Mouse (Mus musculus) Patski (cell line): ENCODE measurements at regions not wholly inside any gene's neighbourhood (a gene's known extent, or its start where the extent isn't known, plus 50 kb on each side); places are given as distances from the start of the nearest gene placed in this dataset.

Experiments
- ATAC-seq: fragments of 100-300 bp; one replicate; pipeline ENCODE4 v1.8.0; 2021
- CTCF ChIA-PET: fragments of 350-600 bp; sonication (Branson Sonifier 250); formaldehyde crosslinking; loops from one replicate; lab custom pipeline; 2022; ENCODE audit warnings: inconsistent platforms; lab: Charles Lee
- POLR2A ChIA-PET: fragments of 350-600 bp; sonication (Branson Sonifier 250); formaldehyde crosslinking; loops from one replicate; lab custom pipeline; 2022; ENCODE audit warnings: antibody characterized with exemption, inconsistent platforms; lab: Charles Lee
- DNase-seq: peaks from one replicate; pipeline ENCODE4 v3.0.0-alpha.2; 2011; ENCODE audit warnings: low read depth, low spot score
- H3K27me3 ChIP-seq: fragments of 371-371 bp; one replicate; pipeline ENCODE4 v1.5.1; 2021
- CTCF ChIP-seq: fragments of 100-300 bp; IDR thresholded peaks from one replicate; pipeline ENCODE4 v1.5.1; 2021
- in situ Hi-C: fragments of 300-500 bp; cut with MboI; formaldehyde crosslinking; loops from 3 replicates; pipeline ENCODE4 v1.11.1; 2018; ENCODE audit warnings: low pct_unique_long_range_greater_than_20kb, mixed read lengths

DNA sequence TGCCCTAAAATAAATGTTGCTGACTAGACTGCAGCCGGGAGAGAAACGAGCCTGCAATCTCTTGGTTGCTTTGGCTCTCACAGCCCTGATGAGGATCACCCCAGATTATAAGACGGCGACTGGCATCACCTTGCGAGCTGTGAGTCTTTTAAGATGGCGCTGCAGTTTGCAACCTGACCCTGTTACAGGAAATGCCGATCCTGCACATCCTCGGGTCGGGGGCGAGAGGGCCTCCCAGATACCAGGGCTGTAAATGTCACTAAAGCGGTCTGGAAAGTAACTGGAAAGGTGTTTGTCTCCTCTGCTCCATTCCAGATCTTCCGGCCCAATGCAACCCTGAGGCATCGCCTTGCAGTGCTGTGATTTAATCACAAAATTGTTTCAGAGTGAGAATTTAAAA, 53.4 kb downstream of the Cartpt start:
- POLR2A ChIA-PET: no interaction called here
- ATAC-seq: no peak
- no peak for DNase-seq
- no peaks in the 10 kb centered on the region for H3K27me3 ChIP-seq
- CTCF ChIA-PET: interaction anchor here (1.4 kb wide), 1 partner anchor 495 kb away, joined by 3 read pairs; no protein-coding TSS in a partner anchor
- in situ Hi-C loops: loop anchor here (25.0 kb wide), 1 partner anchor 685 kb away; no protein-coding TSS in a partner anchor
- no peak for TF ChIP-seq CTCF

DNA sequence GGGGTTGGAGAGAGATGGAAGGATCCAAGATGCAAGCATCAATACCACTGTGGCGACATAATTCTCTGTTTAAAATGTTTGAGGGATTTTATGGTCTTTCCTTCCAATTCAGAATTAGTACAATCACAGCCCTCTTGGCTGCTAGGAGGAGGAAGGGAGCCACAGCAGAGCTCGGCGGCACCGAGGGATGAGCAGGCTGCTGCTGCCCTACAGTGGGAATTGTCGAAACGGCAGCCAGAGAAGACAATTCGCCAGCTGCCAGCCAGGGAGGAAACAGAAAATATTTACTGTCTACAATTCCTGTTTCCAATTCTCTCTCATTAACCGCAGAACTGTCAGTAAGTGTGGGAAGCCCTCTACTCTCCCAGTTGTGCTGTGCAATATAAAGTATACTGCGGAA, 58.3 kb downstream of the Cartpt start:
- in situ Hi-C loops: loop anchor here (5.0 to 25.0 kb wide), 2 partner anchors 465 to 680 kb away; no protein-coding TSS in a partner anchor
- peak; percentile 69 for TF ChIP-seq CTCF
- ChIA-PET POLR2A (no interaction called here), CTCF (interaction anchor here (2.3 to 5.9 kb wide), 2 partner anchors 465 to 489 kb away, joined by 4 to 43 read pairs; no protein-coding TSS in a partner anchor)
- DNase-seq (no peak), ATAC-seq (no peak)
- H3K27me3 ChIP-seq: no peaks in the 10 kb centered on the region

DNA sequence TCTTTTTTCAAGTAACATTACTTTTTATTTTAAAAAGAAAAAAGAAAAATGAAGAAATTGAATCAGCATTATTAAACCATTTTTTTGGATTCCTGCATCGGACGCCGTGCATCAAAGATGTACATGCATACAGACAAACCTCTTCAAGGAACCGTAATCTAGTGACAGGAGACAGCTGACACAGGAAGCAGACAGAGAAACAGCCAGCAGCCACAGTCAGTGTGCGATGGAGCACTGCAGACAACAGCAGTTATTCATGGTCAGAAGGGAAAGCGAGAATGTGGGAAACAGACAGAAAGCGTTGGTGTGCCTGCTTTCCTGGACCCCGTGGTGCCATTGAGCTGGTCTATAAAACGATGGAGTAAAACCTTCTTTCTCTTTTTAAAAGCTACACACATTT, 61.4 kb downstream of the Cartpt start:
- TF ChIP-seq CTCF: no peak
- ChIA-PET POLR2A (no interaction called here), CTCF (interaction anchor here (0.8 to 5.9 kb wide), 3 partner anchors 464 to 486 kb away, joined by 3 to 43 read pairs (median 20); no protein-coding TSS in a partner anchor)
- no peak for ATAC-seq
- in situ Hi-C loops: loop anchor here (25.0 kb wide), 1 partner anchor 677 kb away; no protein-coding TSS in a partner anchor
- DNase-seq: no peak
- H3K27me3 ChIP-seq: no peaks in the 10 kb centered on the region

DNA sequence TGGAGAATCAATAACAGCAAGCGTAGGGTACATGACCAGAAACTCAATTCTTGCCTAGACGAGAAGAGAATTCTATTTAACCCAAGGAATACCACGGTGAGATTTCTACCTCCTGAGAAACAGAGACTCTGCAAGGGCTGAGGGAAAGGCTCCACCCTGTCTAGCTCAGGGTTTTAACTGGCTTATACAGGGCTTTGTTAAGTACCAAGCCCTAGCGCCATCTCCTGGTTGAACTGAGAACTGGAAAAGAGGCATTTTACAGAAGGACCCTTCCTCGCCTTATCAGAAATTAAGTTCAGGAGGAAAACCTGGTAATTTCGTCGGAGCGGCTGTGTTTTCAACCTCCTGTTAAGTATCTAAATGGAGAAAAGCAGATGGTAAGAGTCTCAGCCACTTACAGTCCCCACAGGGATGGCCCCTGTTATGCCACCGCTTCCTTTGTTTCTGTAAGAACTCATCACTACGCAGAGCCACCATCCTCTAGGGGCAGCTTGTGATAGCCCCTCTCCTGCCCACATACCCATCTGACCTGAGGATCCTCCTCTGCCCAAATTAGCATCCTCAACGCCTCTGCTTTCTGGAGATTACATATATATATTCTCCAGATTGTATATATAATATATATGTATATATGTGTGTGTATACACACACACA, 63.0 kb downstream of the Cartpt start:
- DNase-seq (no peak), ATAC-seq (no peak)
- H3K27me3 ChIP-seq: no peaks in the 10 kb centered on the region
- ChIA-PET POLR2A (no interaction called here), CTCF (interaction anchor here (0.6 to 5.9 kb wide), 9 partner anchors 12 to 492 kb away, joined by 3 to 43 read pairs (median 4); no protein-coding TSS in a partner anchor)
- in situ Hi-C loops: loop anchor here (25.0 kb wide), 1 partner anchor 676 kb away; no protein-coding TSS in a partner anchor
- TF ChIP-seq CTCF: peak; percentile 85

DNA sequence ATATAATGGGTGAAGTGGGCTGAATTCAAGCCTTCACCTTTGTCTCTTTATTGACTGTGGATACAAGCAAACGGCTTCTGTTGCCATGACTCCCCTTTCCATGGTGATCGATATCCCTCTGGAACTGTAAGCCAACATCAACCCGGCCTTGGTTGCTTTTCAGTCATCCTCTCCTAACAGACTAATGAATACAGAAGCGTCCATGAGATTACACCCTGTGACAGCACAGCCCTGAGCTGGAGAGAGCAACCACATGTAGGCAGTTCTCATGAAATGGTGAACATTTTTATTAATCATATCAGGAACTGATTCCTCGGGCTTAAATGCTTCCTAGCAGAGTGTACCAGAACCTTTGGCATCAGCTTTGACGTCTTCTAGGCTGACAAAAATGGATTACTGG, 63.7 kb downstream of the Cartpt start:
- TF ChIP-seq CTCF: no peak
- ChIA-PET POLR2A (no interaction called here), CTCF (interaction anchor here (0.6 to 5.9 kb wide), 8 partner anchors 11 to 484 kb away, joined by 3 to 43 read pairs (median 4); no protein-coding TSS in a partner anchor)
- H3K27me3 ChIP-seq: no peaks in the 10 kb centered on the region
- DNase-seq (no peak), ATAC-seq (no peak)
- in situ Hi-C loops: loop anchor here (25.0 kb wide), 1 partner anchor 675 kb away; no protein-coding TSS in a partner anchor

DNA sequence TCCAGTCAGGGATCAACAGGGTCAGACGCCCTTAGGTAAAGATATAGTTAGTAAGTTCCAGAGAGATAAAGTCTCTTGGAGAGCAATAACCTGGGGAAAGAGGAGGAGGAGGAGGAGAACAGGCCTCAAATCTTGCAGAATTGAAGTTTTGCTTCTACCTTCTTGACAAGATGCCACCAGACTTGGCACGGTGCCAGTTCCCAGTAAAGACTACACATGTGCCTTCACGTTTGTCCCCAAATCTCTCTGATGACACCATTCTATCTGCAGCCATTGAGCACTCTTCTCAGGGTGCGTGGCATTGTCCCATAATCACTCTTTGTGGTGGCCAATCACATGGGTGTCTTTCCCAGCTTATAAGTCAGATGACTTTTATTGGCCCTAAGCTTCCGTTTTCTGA, 64.3 kb downstream of the Cartpt start:
- ChIA-PET CTCF (interaction anchor here (1.4 kb wide), 2 partner anchors 459 to 483 kb away, joined by 4 read pairs; no protein-coding TSS in a partner anchor), POLR2A (no interaction called here)
- DNase-seq (no peak), ATAC-seq (no peak)
- in situ Hi-C loops: loop anchor here (25.0 kb wide), 1 partner anchor 674 kb away; no protein-coding TSS in a partner anchor
- no peaks in the 10 kb centered on the region for H3K27me3 ChIP-seq
- TF ChIP-seq CTCF: no peak

DNA sequence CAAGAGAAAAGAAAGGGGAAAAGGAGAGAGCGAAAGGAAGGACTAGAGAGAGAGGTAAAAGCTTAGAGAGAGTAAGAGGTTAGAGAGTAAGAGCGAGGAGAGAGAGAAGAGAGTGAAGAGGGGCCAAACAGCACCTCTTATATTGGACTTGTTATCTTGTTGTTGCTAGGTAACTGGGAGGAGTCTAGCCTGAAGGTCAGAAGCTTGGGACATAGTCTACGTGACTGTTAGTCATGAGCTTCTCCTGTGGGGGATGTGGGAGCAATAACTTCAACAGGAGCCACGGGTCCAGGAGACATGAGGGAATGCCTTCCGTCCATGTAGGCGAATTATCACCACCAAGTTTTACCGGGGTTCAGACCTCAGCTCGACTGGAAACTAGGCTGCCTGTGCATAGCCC, 65.4 kb downstream of the Cartpt start:
- in situ Hi-C loops: loop anchor here (25.0 kb wide), 1 partner anchor 673 kb away; no protein-coding TSS in a partner anchor
- ChIA-PET CTCF (interaction anchor here (1.4 kb wide), 2 partner anchors 460 to 482 kb away, joined by 4 read pairs; no protein-coding TSS in a partner anchor), POLR2A (no interaction called here)
- TF ChIP-seq CTCF: no peak
- H3K27me3 ChIP-seq: no peaks in the 10 kb centered on the region
- ATAC-seq: no peak
- no peak for DNase-seq

DNA sequence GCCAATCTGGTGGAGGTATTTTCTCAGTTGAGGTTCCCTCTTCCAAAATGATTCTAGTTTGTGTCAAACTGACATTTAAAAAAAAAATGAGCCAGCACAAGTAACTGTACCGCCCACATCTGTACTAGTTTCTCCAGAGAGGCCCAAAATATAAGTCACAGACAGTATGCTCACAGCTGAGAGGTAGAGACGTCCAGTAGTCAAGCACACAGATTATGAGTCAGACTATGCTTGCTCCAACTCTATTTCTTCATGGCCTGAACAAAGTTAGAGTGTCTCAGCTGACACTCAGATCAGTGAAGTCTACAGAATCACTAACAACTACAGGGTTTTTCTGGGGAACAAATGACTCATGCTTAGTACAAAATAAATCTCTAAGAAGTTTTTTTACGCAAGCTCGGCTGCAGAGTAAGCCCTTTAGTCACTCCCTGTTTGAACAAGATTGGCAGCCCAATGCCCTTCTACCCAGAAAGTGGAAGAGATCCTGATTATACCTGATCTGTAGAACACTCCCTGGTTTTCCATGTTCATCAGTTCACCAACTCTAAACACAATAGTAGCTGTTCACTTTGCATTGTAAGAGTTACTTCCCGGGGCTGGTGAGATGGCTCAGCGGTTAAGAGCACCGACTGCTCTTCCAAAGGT, 70.7 kb downstream of the Cartpt start:
- in situ Hi-C loops: loop anchor here (5.0 to 25.0 kb wide), 2 partner anchors 318 to 668 kb away; no protein-coding TSS in a partner anchor

DNA sequence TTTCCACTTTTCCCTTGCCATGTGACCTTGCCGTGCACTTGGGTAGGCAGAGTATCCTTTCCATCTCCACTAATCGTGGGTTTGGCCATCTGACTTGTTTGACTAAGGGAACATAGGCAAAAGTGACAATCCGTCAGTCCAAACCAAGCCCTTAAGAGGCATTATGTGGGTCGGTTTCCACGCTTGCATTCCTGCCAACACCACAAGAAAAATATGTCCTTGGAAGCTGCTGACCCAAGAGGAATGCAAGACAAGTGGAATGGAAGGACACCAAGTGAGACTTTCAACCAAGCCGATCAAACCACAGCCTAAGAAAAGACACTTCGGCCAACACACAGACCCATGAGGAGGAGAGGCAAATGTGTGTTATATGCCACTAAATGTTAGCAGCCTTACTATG, 73.3 kb downstream of the Cartpt start:
- H3K27me3 ChIP-seq: no peaks in the 10 kb centered on the region
- ChIA-PET CTCF (interaction anchor here (0.8 kb wide), 1 partner anchor 362 kb away, joined by 3 read pairs; no protein-coding TSS in a partner anchor), POLR2A (no interaction called here)
- ATAC-seq (no peak), DNase-seq (no peak)
- TF ChIP-seq CTCF: no peak
- in situ Hi-C loops: loop anchor here (25.0 kb wide), 1 partner anchor 665 kb away; no protein-coding TSS in a partner anchor

More for the DNA sequence above, 70.7 kb downstream of the Cartpt start:
- TF ChIP-seq CTCF: no peak
- no peaks in the 10 kb centered on the region for H3K27me3 ChIP-seq
- ATAC-seq (peak; percentile 51), DNase-seq (peak; percentile 49)
- CTCF ChIA-PET: interaction anchor here (1.1 kb wide), 1 partner anchor 17 kb away, joined by 3 read pairs; no protein-coding TSS in a partner anchor
- POLR2A ChIA-PET: no interaction called here

DNA sequence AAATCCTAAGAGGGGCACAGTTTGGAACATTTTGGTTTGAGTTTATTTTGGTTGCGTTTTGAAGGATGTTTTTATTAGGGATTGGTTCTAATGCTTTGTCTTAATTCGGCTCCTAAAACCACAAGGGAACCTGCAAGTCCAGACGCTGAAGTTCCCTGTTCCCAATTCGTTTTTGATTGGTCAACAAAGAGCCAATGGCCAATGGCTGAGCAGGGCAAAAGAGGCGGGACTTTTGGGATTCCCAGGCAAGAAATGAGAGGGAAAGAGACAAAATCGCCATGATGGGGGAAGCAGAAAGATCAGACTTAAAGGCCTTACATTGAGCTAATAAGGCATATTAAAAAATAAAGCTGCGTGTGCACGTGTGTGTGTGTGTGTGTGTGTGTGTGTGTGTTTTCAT, 76.3 kb downstream of the Cartpt start:
- no peak for TF ChIP-seq CTCF
- DNase-seq (no peak), ATAC-seq (no peak)
- in situ Hi-C loops: loop anchor here (25.0 kb wide), 1 partner anchor 662 kb away; no protein-coding TSS in a partner anchor
- CTCF ChIA-PET: no interaction called here
- H3K27me3 ChIP-seq: no peaks in the 10 kb centered on the region
- POLR2A ChIA-PET: no interaction called here
